Mouse (Mus musculus) liver, postnatal 0 days (tissue): ENCODE measurements at regions not wholly inside any gene's neighbourhood (a gene's known extent, or its start where the extent isn't known, plus 50 kb on each side); places are given as distances from the start of the nearest gene placed in this dataset.

Experiments
- ATAC-seq: fragments of 200-750 bp; cut with Nextera tagmentation; 2 replicates; pipeline ENCODE4 v1.8.0; 2017; ENCODE audit warnings: mild to moderate bottlenecking, moderate library complexity
- DNase-seq: peaks from one replicate; pipeline ENCODE4 v3.0.0-alpha.2; 2016
- H3K27ac ChIP-seq: fragments of 300-500 bp; sonication (generic); 2 replicates; pipeline ENCODE4 v1.5.1; 2014; ENCODE audit warnings: antibody characterized with exemption, moderate library complexity, mild to moderate bottlenecking, low read depth
- H3K27me3 ChIP-seq: fragments of 300-500 bp; sonication (generic); 2 replicates; pipeline ENCODE4 v1.6.1; 2014; ENCODE audit warnings: low read length, control low read depth, mixed read lengths; ENCODE audit not compliant: insufficient read depth
- H3K36me3 ChIP-seq: fragments of 300-500 bp; sonication (generic); replicated peaks from 2 replicates; pipeline ENCODE4 v1.6.1; 2014; ENCODE audit warnings: mild to moderate bottlenecking, control low read depth, low read length, moderate library complexity, mixed read lengths; ENCODE audit not compliant: insufficient read depth
- H3K4me1 ChIP-seq: fragments of 300-500 bp; sonication (generic); 2 replicates; pipeline ENCODE4 v1.6.1; 2014; ENCODE audit warnings: antibody characterized with exemption, mild to moderate bottlenecking, control low read depth; ENCODE audit not compliant: insufficient read depth
- H3K4me2 ChIP-seq: fragments of 300-500 bp; sonication (generic); 2 replicates; pipeline ENCODE4 v1.6.1; 2014; ENCODE audit warnings: low read depth, mild to moderate bottlenecking, low read length, moderate library complexity, mixed read lengths
- H3K4me3 ChIP-seq: fragments of 300-500 bp; sonication (generic); 2 replicates; pipeline ENCODE4 v1.5.1; 2014; ENCODE audit warnings: low read depth, low read length
- H3K9ac ChIP-seq: fragments of 300-500 bp; sonication (generic); replicated peaks from 2 replicates; pipeline ENCODE4 v1.6.1; 2014; ENCODE audit warnings: mild to moderate bottlenecking, moderate library complexity
- H3K9me3 ChIP-seq: fragments of 300-500 bp; sonication (generic); 2 replicates; pipeline ENCODE4 v1.6.1; 2016; ENCODE audit warnings: mild to moderate bottlenecking, control low read depth, low read length, mixed read lengths
- CTCF ChIP-seq: sonication (generic); IDR thresholded peaks from 2 replicates; pipeline ENCODE4 v1.5.1; 2016; ENCODE audit warnings: antibody characterized with exemption, low read depth
- EP300 ChIP-seq: IDR thresholded peaks from 2 replicates; pipeline ENCODE4 v1.6.1; 2016; ENCODE audit warnings: antibody characterized with exemption, low read depth, mild to moderate bottlenecking
- WGBS: fragments of 180-500 bp; shearing (Covaris S2); extraction: QIAGEN DNeasy Blood & Tissue Kit; methylation state at CpG from one replicate; pipeline ENCODE4 v1.1.7; 2014; ENCODE audit not compliant: insufficient replicate concordance; 5-methylcytosine and 5-hydroxymethylcytosine counted together

DNA sequence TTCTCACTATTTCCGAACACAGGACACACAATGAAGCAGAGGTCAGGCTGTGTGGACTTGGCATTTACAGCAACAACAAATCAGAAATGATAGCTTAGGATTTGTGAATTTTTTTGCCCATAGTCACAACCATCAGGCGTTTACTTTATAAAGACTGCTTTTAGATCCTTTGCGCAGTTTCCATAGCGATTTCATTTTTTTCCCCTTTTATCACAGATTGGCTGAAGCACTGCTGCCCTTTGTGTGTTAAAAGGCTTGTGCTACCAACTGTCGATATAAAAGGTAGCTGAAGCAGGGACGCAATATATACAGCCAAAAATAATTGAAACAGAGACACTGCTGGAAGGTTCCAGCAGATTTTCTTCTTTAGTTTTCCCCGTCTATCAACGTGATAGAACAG is 551.4 kb downstream of the Nedd1 start:
- Histone ChIP-seq H3K4me2 (no peak overlapping the region), H3K36me3 (no peaks in the 10 kb centered on the region), H3K4me1 (no peaks in the 10 kb centered on the region), H3K27ac (no peak overlapping the region), H3K9me3 (no peaks in the 10 kb centered on the region), H3K9ac (no peak overlapping the region), H3K27me3 (no peaks in the 10 kb centered on the region), H3K4me3 (no peak overlapping the region)
- ATAC-seq (no peak), DNase-seq (no peak)
- TF ChIP-seq CTCF (no peak), EP300 (no peak)
- 72% methylated on average over 8 of the region's 8 CpGs for WGBS

DNA sequence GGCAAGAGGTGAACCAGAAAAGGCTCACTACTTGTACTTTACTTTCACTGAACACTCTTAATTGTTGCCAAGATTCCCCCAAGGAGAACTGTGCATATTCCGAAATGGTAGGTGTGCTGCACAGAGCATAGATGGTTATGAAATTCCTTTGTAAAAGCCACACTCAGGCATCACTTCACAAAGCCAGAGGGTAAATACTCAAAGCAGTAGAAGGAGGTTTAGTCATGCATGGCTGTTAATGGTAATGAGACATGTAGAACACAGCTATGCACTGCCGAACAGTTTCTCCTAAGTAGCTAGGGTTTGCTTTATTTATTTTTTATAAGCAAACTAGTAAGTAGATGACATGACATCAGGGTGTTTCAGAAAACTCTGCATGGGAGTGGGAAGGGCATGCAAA is 556.2 kb downstream of the Nedd1 start:
- Histone ChIP-seq H3K9me3 (no peaks in the 10 kb centered on the region), H3K4me1 (0 out of 2 replicates have a peak, but pooled peaks cover 6% of the 10 kb centered on the region), H3K27ac (no peak overlapping the region), H3K9ac (no peak overlapping the region), H3K36me3 (no peaks in the 10 kb centered on the region), H3K27me3 (peaks cover 4% of the 10 kb centered on the region; the same call in 1 of the 2 replicates), H3K4me2 (no peak overlapping the region), H3K4me3 (no peak overlapping the region)
- 76% methylated on average over 2 of the region's 2 CpGs for WGBS
- DNase-seq (no peak), ATAC-seq (no peak)
- TF ChIP-seq EP300 (no peak), CTCF (no peak)

GRCm38 (mm10) chr10:92164991-92165390 is 557.2 kb downstream of the Nedd1 start:
- H3K4me1 ChIP-seq = 0 out of 2 replicates have a peak, but pooled peaks cover 6% of the 10 kb centered on the region
- H3K27ac ChIP-seq = no peak overlapping the region
- WGBS = 31% methylated on average over 5 of the region's 5 CpGs

GRCm38 (mm10) chr10:92164648-92164960 is 557.6 kb downstream of the Nedd1 start:
- WGBS = 64% methylated on average over 3 of the region's 3 CpGs
- no peak overlapping the region for H3K4me2 ChIP-seq
- H3K27me3 ChIP-seq = peaks cover 4% of the 10 kb centered on the region; the same call in 1 of the 2 replicates
- DNase-seq (no peak), ATAC-seq (no peak)
- H3K9ac ChIP-seq = no peak overlapping the region
- no peak overlapping the region for H3K4me3 ChIP-seq
- no peaks in the 10 kb centered on the region for H3K9me3 ChIP-seq
- TF ChIP-seq CTCF = no peak
- TF ChIP-seq EP300 = no peak
- 0 out of 2 replicates have a peak, but pooled peaks cover 6% of the 10 kb centered on the region for H3K4me1 ChIP-seq
- H3K36me3 ChIP-seq = no peaks in the 10 kb centered on the region
- no peak overlapping the region for H3K27ac ChIP-seq

More at GRCm38 (mm10) chr10:92164991-92165390, 557.2 kb downstream of the Nedd1 start:
- no peak overlapping the region for H3K4me3 ChIP-seq
- no peaks in the 10 kb centered on the region for H3K9me3 ChIP-seq
- TF ChIP-seq EP300 = no peak
- no peak for TF ChIP-seq CTCF
- DNase-seq (no peak), ATAC-seq (no peak)
- H3K27me3 ChIP-seq = peaks cover 4% of the 10 kb centered on the region; the same call in 1 of the 2 replicates
- no peak overlapping the region for H3K9ac ChIP-seq
- H3K36me3 ChIP-seq = no peaks in the 10 kb centered on the region
- H3K4me2 ChIP-seq = no peak overlapping the region

GRCm38 (mm10) chr10:92163851-92164647 is 558.2 kb downstream of the Nedd1 start:
- DNase-seq (no peak), ATAC-seq (no peak)
- TF ChIP-seq EP300 (no peak), CTCF (no peak)
- Histone ChIP-seq H3K4me1 (0 out of 2 replicates have a peak, but pooled peaks cover 6% of the 10 kb centered on the region), H3K36me3 (no peaks in the 10 kb centered on the region), H3K9me3 (no peaks in the 10 kb centered on the region), H3K4me2 (no peak overlapping the region), H3K27me3 (peaks cover 4% of the 10 kb centered on the region; the same call in 1 of the 2 replicates), H3K4me3 (no peak overlapping the region), H3K27ac (no peak overlapping the region), H3K9ac (no peak overlapping the region)
- WGBS = 72% methylated on average over 12 of the region's 12 CpGs

- DNase-seq (no peak), ATAC-seq (no peak)
- H3K36me3 ChIP-seq = no peaks in the 10 kb centered on the region
- 11% methylated on average over 7 of the region's 7 CpGs for WGBS
- H3K4me3 ChIP-seq = no peak overlapping the region
- no peak overlapping the region for H3K9ac ChIP-seq
- peaks cover 4% of the 10 kb centered on the region; the same call in 1 of the 2 replicates for H3K27me3 ChIP-seq
- no peaks in the 10 kb centered on the region for H3K9me3 ChIP-seq
- H3K27ac ChIP-seq = no peak overlapping the region
- H3K4me2 ChIP-seq = no peak overlapping the region
- 0 out of 2 replicates have a peak, but pooled peaks cover 6% of the 10 kb centered on the region for H3K4me1 ChIP-seq
- TF ChIP-seq EP300 (no peak), CTCF (no peak)
Observed at GRCm38 (mm10) chr10:92163071-92163504, 559.1 kb downstream of the Nedd1 start.
